In genomic region chr17:56326153-56327147, GRCm38 (mm10) we compare ENCODE assay signal across 8 mouse cellular contexts. TPM values are rescaled to one million over a fixed set of nuclear protein-coding genes. Genes with fewer than 3 reads are reported as not detected.
DNase-seq lines count a peak whose midpoint lies in the region; ATAC-seq lines count a peak whose summit lies in the region.

No protein-coding gene starts in this region.

- WGBS in hindbrain, embryonic 11.5 days: 2% methylated on average over 59 of the region's 67 CpGs
- WGBS in liver, embryonic 15.5 days (ENCODE audit: insufficient replicate concordance): 4% methylated on average over 62 of the region's 67 CpGs
- WGBS in stomach, embryonic 16.5 days: 1% methylated on average over 60 of the region's 67 CpGs

- intact Hi-C loops in gastrocnemius, postnatal 36 days (cut with DNase I): no loop called here

- H3K4me1 ChIP-seq in hindbrain, embryonic 11.5 days (replicated peaks; ENCODE audit: control insufficient read depth, insufficient read depth, low read length): peaks cover 6% of the 10 kb centered on the region
- peaks cover 67% of the 10 kb centered on the region for H3K4me1 ChIP-seq in liver, embryonic 15.5 days (replicated peaks)
- H3K4me1 ChIP-seq in stomach, embryonic 16.5 days (ENCODE audit: control insufficient read depth, insufficient read depth, low read length): peaks cover 24% of the 10 kb centered on the region

- no peaks in the 10 kb centered on the region for H3K9me3 ChIP-seq in hindbrain, embryonic 11.5 days (ENCODE audit: control insufficient read depth, low read length)
- no peaks in the 10 kb centered on the region for H3K9me3 ChIP-seq in liver, embryonic 15.5 days (replicated peaks)
- no peaks in the 10 kb centered on the region for H3K9me3 ChIP-seq in stomach, embryonic 16.5 days (replicated peaks; ENCODE audit: control insufficient read depth, low read length)

- 0 out of 2 replicates have a peak, but pooled peaks have one; percentile 1 for ATAC-seq in frontal cortex, adult (ENCODE audit: low TSS enrichment)
- peak; percentile 65 for ATAC-seq in hindbrain, embryonic 11.5 days (ENCODE audit: low FRiP score)
- ATAC-seq in liver, embryonic 15.5 days (ENCODE audit: insufficient read depth): peak; percentile 56
- ATAC-seq in stomach, embryonic 16.5 days (ENCODE audit: insufficient read depth, low FRiP score): peak; percentile 22

- no peaks in the 10 kb centered on the region for H3K27me3 ChIP-seq in hindbrain, embryonic 11.5 days (ENCODE audit: control insufficient read depth, insufficient read depth, low read length)
- H3K27me3 ChIP-seq in liver, embryonic 15.5 days: no peaks in the 10 kb centered on the region
- no peaks in the 10 kb centered on the region for H3K27me3 ChIP-seq in stomach, embryonic 16.5 days (ENCODE audit: control insufficient read depth, insufficient read depth, low read length)

- peak overlapping the region; percentile 92 for H3K4me3 ChIP-seq in hindbrain, embryonic 11.5 days (ENCODE audit: low read depth, low read length)
- peak overlapping the region; percentile 81 for H3K4me3 ChIP-seq in liver, embryonic 15.5 days (replicated peaks)
- peak overlapping the region; percentile 79 for H3K4me3 ChIP-seq in stomach, embryonic 16.5 days (replicated peaks; ENCODE audit: low read length)

- no peak for DNase-seq in frontal cortex, postnatal 14 days (ENCODE audit: low spot score in 2 of 2)
- peak; percentile 20 for DNase-seq in thymus, postnatal 4 days
- no peak for DNase-seq in thymus, postnatal 10 days (ENCODE audit: low spot score in 2 of 2)
- DNase-seq in hindbrain, embryonic 11.5 days (ENCODE audit: low spot score): peak; percentile 43
- no peak for DNase-seq in gastrocnemius, postnatal 36 days

- H3K36me3 ChIP-seq in hindbrain, embryonic 11.5 days (ENCODE audit: control insufficient read depth, insufficient read depth, low read length): no peaks in the 10 kb centered on the region
- peaks cover 30% of the 10 kb centered on the region for H3K36me3 ChIP-seq in liver, embryonic 15.5 days (replicated peaks)
- H3K36me3 ChIP-seq in stomach, embryonic 16.5 days (ENCODE audit: control insufficient read depth, insufficient read depth, low read length): peaks cover 3% of the 10 kb centered on the region; the same call in 1 of the 2 replicates

- H3K4me2 ChIP-seq in hindbrain, embryonic 11.5 days (replicated peaks; ENCODE audit: low read depth, low read length): peak overlapping the region; percentile 83
- peak overlapping the region; percentile 99 for H3K4me2 ChIP-seq in liver, embryonic 15.5 days
- H3K4me2 ChIP-seq in stomach, embryonic 16.5 days (ENCODE audit: low read depth, low read length): peak overlapping the region; percentile 93

- peak overlapping the region; percentile 88 for H3K27ac ChIP-seq in hindbrain, embryonic 11.5 days (ENCODE audit: low read depth, low read length)
- peak overlapping the region; percentile 95 for H3K27ac ChIP-seq in liver, embryonic 15.5 days (replicated peaks)
- H3K27ac ChIP-seq in stomach, embryonic 16.5 days (ENCODE audit: low read length): peak overlapping the region; percentile 97

- peak overlapping the region; percentile 95 for H3K9ac ChIP-seq in hindbrain, embryonic 11.5 days (ENCODE audit: low read depth, low read length)
- peak overlapping the region; percentile 92 for H3K9ac ChIP-seq in liver, embryonic 15.5 days
- peak overlapping the region; percentile 96 for H3K9ac ChIP-seq in stomach, embryonic 16.5 days (ENCODE audit: low read length)

RNA-seq across cellular contexts. Expression of gene Kdm4b, which starts 0.6 kb away (rescaled TPM):
- 33.7 and 39.0 TPM in 2 replicates for polyA plus RNA-seq in hindbrain, embryonic 11.5 days (2014; fragmentation: Nextera tagmentation; extraction: Ambion mirVana)
- 7.0 and 9.5 TPM in 2 replicates for polyA plus RNA-seq in liver, embryonic 15.5 days (2015; fragmentation: Nextera tagmentation; extraction: Ambion mirVana)
- polyA plus RNA-seq in stomach, embryonic 16.5 days (2015; fragmentation: Nextera tagmentation; extraction: Ambion mirVana): 23.5 and 24.2 TPM in 2 replicates
- total RNA-seq in gastrocnemius, postnatal 36 days (2021): 10 to 100 TPM; 26.0 to 29.8 TPM

RNA-seq across cellular contexts. Expression of gene Uhrf1, which starts 23.3 kb away (rescaled TPM):
- 77.7 and 95.9 TPM in 2 replicates for polyA plus RNA-seq in hindbrain, embryonic 11.5 days (2014; fragmentation: Nextera tagmentation; extraction: Ambion mirVana)
- 96.8 and 109 TPM in 2 replicates for polyA plus RNA-seq in liver, embryonic 15.5 days (2015; fragmentation: Nextera tagmentation; extraction: Ambion mirVana)
- polyA plus RNA-seq in stomach, embryonic 16.5 days (2015; fragmentation: Nextera tagmentation; extraction: Ambion mirVana): 90.4 and 92.2 TPM in 2 replicates
- 1 to 10 TPM; 1.4 to 3.0 TPM for total RNA-seq in gastrocnemius, postnatal 36 days (2021)

RNA-seq across cellular contexts. Expression of gene Arrdc5, which starts 26.4 kb away (rescaled TPM):
- polyA plus RNA-seq in hindbrain, embryonic 11.5 days (2014; fragmentation: Nextera tagmentation; extraction: Ambion mirVana): not detected in 2 replicates
- polyA plus RNA-seq in liver, embryonic 15.5 days (2015; fragmentation: Nextera tagmentation; extraction: Ambion mirVana): not detected in 2 replicates
- not detected in 2 replicates for polyA plus RNA-seq in stomach, embryonic 16.5 days (2015; fragmentation: Nextera tagmentation; extraction: Ambion mirVana)
- not detected for total RNA-seq in gastrocnemius, postnatal 36 days (2021)

RNA-seq across cellular contexts. Expression of gene Plin3, which starts 33.8 kb away (rescaled TPM):
- polyA plus RNA-seq in hindbrain, embryonic 11.5 days (2014; fragmentation: Nextera tagmentation; extraction: Ambion mirVana): 25.0 and 26.2 TPM in 2 replicates
- polyA plus RNA-seq in liver, embryonic 15.5 days (2015; fragmentation: Nextera tagmentation; extraction: Ambion mirVana): 33.3 and 36.0 TPM in 2 replicates
- 103 and 123 TPM in 2 replicates for polyA plus RNA-seq in stomach, embryonic 16.5 days (2015; fragmentation: Nextera tagmentation; extraction: Ambion mirVana)
- 10 to 100 TPM; 44.4 to 45.7 TPM for total RNA-seq in gastrocnemius, postnatal 36 days (2021)

RNA-seq across cellular contexts. Expression of gene Ticam1, which starts 49.9 kb away (rescaled TPM):
- polyA plus RNA-seq in hindbrain, embryonic 11.5 days (2014; fragmentation: Nextera tagmentation; extraction: Ambion mirVana): 2.1 and 2.7 TPM in 2 replicates
- polyA plus RNA-seq in liver, embryonic 15.5 days (2015; fragmentation: Nextera tagmentation; extraction: Ambion mirVana): 3.2 and 3.7 TPM in 2 replicates
- polyA plus RNA-seq in stomach, embryonic 16.5 days (2015; fragmentation: Nextera tagmentation; extraction: Ambion mirVana): 7.6 and 9.6 TPM in 2 replicates
- 1 to 10 TPM; 2.0 to 3.2 TPM for total RNA-seq in gastrocnemius, postnatal 36 days (2021)

Comparison
In these comparisons a context has a peak if more than half of its experiments do, and no peak if none do; other contexts are left out.
1. DNase-seq: peak in thymus, postnatal 4 days (single experiment) and hindbrain, embryonic 11.5 days (single experiment); none in frontal cortex, postnatal 14 days (0 of 2), thymus, postnatal 10 days (0 of 2) and gastrocnemius, postnatal 36 days (0 of 2).
2. ATAC-seq: peak in every context shown above with its lines; median percentile 65 in hindbrain, embryonic 11.5 days; 56 in liver, embryonic 15.5 days; 22 in stomach, embryonic 16.5 days; 1 in frontal cortex, adult.
3. Peak in every context shown above with its lines, with median percentiles within 50 percentile points of each other: H3K27ac ChIP-seq, H3K4me2 ChIP-seq, H3K4me3 ChIP-seq and H3K9ac ChIP-seq.